ENCODE assay signal across 8 mouse cellular contexts in the genomic region with DNA sequence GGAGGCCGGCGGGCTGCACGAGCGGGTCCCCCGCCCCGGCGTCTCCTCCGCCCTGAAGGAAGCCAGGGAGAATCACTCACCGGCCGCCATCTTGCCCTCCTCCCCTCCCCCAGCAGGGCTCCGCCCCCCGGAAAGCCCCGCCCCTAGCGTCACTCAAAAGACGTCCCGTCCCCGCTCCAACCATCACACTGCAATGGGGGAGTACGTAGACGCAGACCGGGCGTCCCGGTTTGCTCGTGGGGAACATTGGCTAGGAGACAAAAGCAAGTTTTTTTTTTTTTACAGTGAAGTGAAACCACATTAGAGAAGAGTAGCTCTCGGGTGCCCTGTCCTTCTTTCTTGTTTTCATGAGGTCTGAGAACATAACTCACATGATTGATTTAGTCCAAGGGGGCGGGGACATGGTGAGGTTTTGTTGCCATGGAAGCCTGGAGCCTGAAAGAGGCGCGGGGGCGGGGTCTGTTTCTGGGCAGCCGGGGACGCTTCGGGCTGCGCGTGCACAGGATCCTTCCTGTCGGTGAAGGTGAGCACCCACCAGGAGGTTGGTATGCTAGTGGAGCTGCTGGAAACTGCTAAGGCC. TPM values are rescaled to one million over a fixed set of nuclear protein-coding genes. Genes with fewer than 3 reads are reported as not detected.
DNase-seq lines count a peak whose midpoint lies in the region; ATAC-seq and TF ChIP-seq lines count a peak whose summit lies in the region.

A gene (minus strand): TSS at position 107 of the 580 bp plus-strand sequence.

- peak within 1 kb of the TSS; percentile 97 for H3K4me3 ChIP-seq in E14TG2a.4 (replicated peaks; ENCODE audit: low read length)
- peak within 1 kb of the TSS; percentile 93 for H3K4me3 ChIP-seq in forebrain, embryonic 12.5 days (replicated peaks)
- H3K4me3 ChIP-seq in heart, postnatal 0 days (ENCODE audit: low read depth, low read length) = peak within 1 kb of the TSS; percentile 96
- H3K4me3 ChIP-seq in liver, embryonic 16.5 days (ENCODE audit: low read depth, low read length) = peak within 1 kb of the TSS; percentile 97
- H3K4me3 ChIP-seq in neural tube, embryonic 13.5 days = peak within 1 kb of the TSS; percentile 82
- peak within 1 kb of the TSS; percentile 93 for H3K4me3 ChIP-seq in testis, adult 2 months (ENCODE audit: control insufficient read depth, low read depth, low read length)

- no peak for TF ChIP-seq CTCF in E14TG2a.4 (conservative IDR thresholded peaks at IDR 0.05; ENCODE audit: low read length)
- TF ChIP-seq CTCF in heart, postnatal 0 days (IDR thresholded peaks at IDR 0.05; ENCODE audit: low read depth) = no peak
- no peak for TF ChIP-seq CTCF in testis, adult 2 months (IDR thresholded peaks at IDR 0.05; ENCODE audit: control insufficient read depth, insufficient read depth, insufficient replicate concordance, low read depth, low read length)

- H3K27me3 ChIP-seq in E14TG2a.4 (ENCODE audit: insufficient read depth, low read length) = no peaks in the 10 kb centered on the region
- no peaks in the 10 kb centered on the region for H3K27me3 ChIP-seq in forebrain, embryonic 12.5 days
- H3K27me3 ChIP-seq in heart, postnatal 0 days (ENCODE audit: control insufficient read depth, insufficient read depth, low read length) = no peaks in the 10 kb centered on the region
- no peaks in the 10 kb centered on the region for H3K27me3 ChIP-seq in liver, embryonic 16.5 days (ENCODE audit: control insufficient read depth, insufficient read depth, low read depth, low read length)
- H3K27me3 ChIP-seq in neural tube, embryonic 13.5 days = no peaks in the 10 kb centered on the region
- H3K27me3 ChIP-seq in testis, adult 2 months (ENCODE audit: control insufficient read depth, insufficient read depth, low read length) = no peaks in the 10 kb centered on the region

- TF ChIP-seq POLR2A in testis, adult 2 months (IDR thresholded peaks at IDR 0.05; ENCODE audit: control insufficient read depth, low read depth, low read length) = peak; percentile 60; the same call in 1 of the 2 replicates

- H3K9me3 ChIP-seq in E14TG2a.4 (ENCODE audit: low read length) = no peaks in the 10 kb centered on the region
- no peaks in the 10 kb centered on the region for H3K9me3 ChIP-seq in forebrain, embryonic 12.5 days
- no peaks in the 10 kb centered on the region for H3K9me3 ChIP-seq in heart, postnatal 0 days (replicated peaks; ENCODE audit: control insufficient read depth, low read length)
- H3K9me3 ChIP-seq in liver, embryonic 16.5 days (replicated peaks; ENCODE audit: control insufficient read depth, low read length) = no peaks in the 10 kb centered on the region
- no peaks in the 10 kb centered on the region for H3K9me3 ChIP-seq in neural tube, embryonic 13.5 days

- no peak for TF ChIP-seq EP300 in heart, postnatal 0 days (IDR thresholded peaks at IDR 0.05; ENCODE audit: low read depth)

- peak; percentile 96 for ATAC-seq in forebrain, embryonic 12.5 days (ENCODE audit: low FRiP score)
- ATAC-seq in heart, postnatal 0 days (ENCODE audit: insufficient read depth, low read depth) = peak; percentile 98
- peak; percentile 93 for ATAC-seq in liver, embryonic 16.5 days (ENCODE audit: low read depth)
- ATAC-seq in neural tube, embryonic 13.5 days (ENCODE audit: low read depth) = peak; percentile 97

- peak within 1 kb of the TSS; percentile 97 for H3K4me2 ChIP-seq in forebrain, embryonic 12.5 days
- peak within 1 kb of the TSS; percentile 99 for H3K4me2 ChIP-seq in heart, postnatal 0 days (ENCODE audit: low read depth, low read length)
- peak within 1 kb of the TSS; percentile 68 for H3K4me2 ChIP-seq in liver, embryonic 16.5 days (ENCODE audit: low read depth, low read length)
- peak within 1 kb of the TSS; percentile 99 for H3K4me2 ChIP-seq in neural tube, embryonic 13.5 days

- WGBS in forebrain, embryonic 12.5 days = 1% methylated on average over 34 of the region's 34 CpGs
- under 1% methylated on average over 34 of the region's 34 CpGs for WGBS in heart, postnatal 0 days
- under 1% methylated on average over 34 of the region's 34 CpGs for WGBS in liver, embryonic 16.5 days (ENCODE audit: insufficient replicate concordance)
- under 1% methylated on average over 31 of the region's 34 CpGs for WGBS in neural tube, embryonic 13.5 days

- peak within 1 kb of the TSS; percentile 90 for H3K9ac ChIP-seq in forebrain, embryonic 12.5 days
- peak within 1 kb of the TSS; percentile 80 for H3K9ac ChIP-seq in heart, postnatal 0 days (replicated peaks; ENCODE audit: low read depth, low read length)
- H3K9ac ChIP-seq in liver, embryonic 16.5 days (ENCODE audit: low read depth, low read length) = peak within 1 kb of the TSS; percentile 83
- peak within 1 kb of the TSS; percentile 90 for H3K9ac ChIP-seq in neural tube, embryonic 13.5 days

- H3K27ac ChIP-seq in forebrain, embryonic 12.5 days = peak within 1 kb of the TSS; percentile 85
- peak within 1 kb of the TSS; percentile 92 for H3K27ac ChIP-seq in heart, postnatal 0 days (ENCODE audit: low read depth)
- peak within 1 kb of the TSS; percentile 53; the same call in 1 of the 2 replicates for H3K27ac ChIP-seq in liver, embryonic 16.5 days (ENCODE audit: low read length)
- H3K27ac ChIP-seq in neural tube, embryonic 13.5 days (replicated peaks) = peak within 1 kb of the TSS; percentile 91
- H3K27ac ChIP-seq in testis, adult 2 months (ENCODE audit: control insufficient read depth, insufficient read depth, low read depth, low read length) = peak within 1 kb of the TSS; percentile 94

- DNase-seq in c-Kit-positive CD71-positive TER-119-positive erythroid progenitor cells, embryonic 14.5 days (ENCODE audit: low spot score) = peak; percentile 94
- peak; percentile 95 for DNase-seq in heart, postnatal 0 days (ENCODE audit: low spot score)
- DNase-seq in kidney, postnatal 4 days = peak; percentile 97 to 98

- H3K36me3 ChIP-seq in E14TG2a.4 (ENCODE audit: insufficient read depth, low read length) = no peaks in the 10 kb centered on the region
- no peaks in the 10 kb centered on the region for H3K36me3 ChIP-seq in forebrain, embryonic 12.5 days (replicated peaks)
- H3K36me3 ChIP-seq in heart, postnatal 0 days (replicated peaks; ENCODE audit: control insufficient read depth, insufficient read depth, low read length) = no peaks in the 10 kb centered on the region
- no peaks in the 10 kb centered on the region for H3K36me3 ChIP-seq in liver, embryonic 16.5 days (ENCODE audit: control insufficient read depth, insufficient read depth)
- no peaks in the 10 kb centered on the region for H3K36me3 ChIP-seq in neural tube, embryonic 13.5 days
- no peaks in the 10 kb centered on the region for H3K36me3 ChIP-seq in testis, adult 2 months (ENCODE audit: control insufficient read depth, insufficient read depth, low read length)

- H3K4me1 ChIP-seq in E14TG2a.4 (replicated peaks; ENCODE audit: low read depth, low read length) = peaks cover 4% of the 10 kb centered on the region
- peaks cover 6% of the 10 kb centered on the region for H3K4me1 ChIP-seq in forebrain, embryonic 12.5 days
- H3K4me1 ChIP-seq in heart, postnatal 0 days (ENCODE audit: control insufficient read depth, insufficient read depth) = 0 out of 2 replicates have a peak, but pooled peaks cover 7% of the 10 kb centered on the region
- peaks cover 4% of the 10 kb centered on the region for H3K4me1 ChIP-seq in liver, embryonic 16.5 days (ENCODE audit: control insufficient read depth, low read depth, low read length)
- H3K4me1 ChIP-seq in neural tube, embryonic 13.5 days (replicated peaks) = peaks cover 23% of the 10 kb centered on the region
- no peaks in the 10 kb centered on the region; the same call in 1 of the 2 replicates for H3K4me1 ChIP-seq in testis, adult 2 months (ENCODE audit: control insufficient read depth, insufficient read depth, low read length)

RNA-seq across cellular contexts. Expression of the gene that starts here (rescaled TPM):
- polyA plus RNA-seq in forebrain, embryonic 12.5 days (2016; fragmentation: Nextera tagmentation; extraction: Ambion mirVana) = 88.9 and 94.7 TPM in 2 replicates
- total RNA-seq in heart, postnatal 0 days (2014; rRNA removed; ENCODE audit: low replicate concordance) = 31.4 and 45.5 TPM in 2 replicates
- polyA plus RNA-seq in heart, postnatal 0 days (2015; fragmentation: Nextera tagmentation; extraction: Ambion mirVana) = 54.9 and 57.1 TPM in 2 replicates
- 15.1 and 17.1 TPM in 2 replicates for polyA plus RNA-seq in liver, embryonic 16.5 days (2015; fragmentation: Nextera tagmentation; extraction: Ambion mirVana)
- polyA plus RNA-seq in neural tube, embryonic 13.5 days (2015; fragmentation: Nextera tagmentation; extraction: Ambion mirVana) = 68.3 and 69.3 TPM in 2 replicates
- polyA plus RNA-seq in testis, adult 2 months (2012; rRNA removed) = 45.9 and 49.8 TPM in 2 replicates

Comparison
In these comparisons a context has a peak if more than half of its experiments do, and no peak if none do; other contexts are left out.
1. Peak in every context shown above with its lines: DNase-seq, ATAC-seq, H3K4me3 ChIP-seq and H3K27ac ChIP-seq.